Mouse (Mus musculus) NIH3T3 (cell line): Measurements from ENCODE around the gene 1810049J17Rik.
"Not testable (repeated sequence)": the region's sequence is repeated elsewhere in the genome, so short reads cannot be mapped to it uniquely, and the experiment has no call there.

Experiments used
- DNase-seq: peaks from one replicate; pipeline ENCODE4 v3.0.0-alpha.2; 2012; ENCODE audit warnings: low read depth

1810049J17Rik gene

GRCm38 (mm10) chr15:12321788-12322621 lies at the start of gene 1810049J17Rik:
TSS of gene 1810049J17Rik (minus strand) at chr15:12321899.
- peak; percentile 54 for DNase-seq

- peak; percentile 84 for DNase-seq
Measured at GRCm38 (mm10) chr15:12371183-12371582, 49.5 kb upstream of the 1810049J17Rik start.

GRCm38 (mm10) chr15:12370096-12370495 lies 48.4 kb upstream of the 1810049J17Rik start:
- DNase-seq = no peak

GRCm38 (mm10) chr15:12368850-12369249 lies 47.2 kb upstream of the 1810049J17Rik start:
- no peak for DNase-seq

- no peak for DNase-seq
Measured at GRCm38 (mm10) chr15:12368357-12368756, 46.7 kb upstream of the 1810049J17Rik start.

GRCm38 (mm10) chr15:12367306-12368080 lies 45.8 kb upstream of the 1810049J17Rik start:
- no peak for DNase-seq

- not testable (repeated sequence) for DNase-seq
Measured at GRCm38 (mm10) chr15:12366580-12367305, 45.0 kb upstream of the 1810049J17Rik start.

GRCm38 (mm10) chr15:12366072-12366469 lies 44.4 kb upstream of the 1810049J17Rik start:
- no peak for DNase-seq

- no peak for DNase-seq
Measured at GRCm38 (mm10) chr15:12365416-12366071, 43.8 kb upstream of the 1810049J17Rik start.

GRCm38 (mm10) chr15:12364096-12364495 lies 42.4 kb upstream of the 1810049J17Rik start:
- no peak for DNase-seq

- no peak for DNase-seq
Measured at GRCm38 (mm10) chr15:12362701-12363040, 41.0 kb upstream of the 1810049J17Rik start.

- no peak for DNase-seq
Measured at GRCm38 (mm10) chr15:12362001-12362700, 40.5 kb upstream of the 1810049J17Rik start.

GRCm38 (mm10) chr15:12360519-12361212 lies 39.0 kb upstream of the 1810049J17Rik start:
- peak; percentile 38 for DNase-seq

GRCm38 (mm10) chr15:12358384-12358783 lies 36.7 kb upstream of the 1810049J17Rik start:
- DNase-seq = no peak

- no peak for DNase-seq
Measured at GRCm38 (mm10) chr15:12357459-12357858, 35.8 kb upstream of the 1810049J17Rik start.

- DNase-seq = no peak
Measured at GRCm38 (mm10) chr15:12355907-12356306, 34.2 kb upstream of the 1810049J17Rik start.

GRCm38 (mm10) chr15:12355261-12355660 lies 33.6 kb upstream of the 1810049J17Rik start:
- no peak for DNase-seq

GRCm38 (mm10) chr15:12354281-12354810 lies 32.6 kb upstream of the 1810049J17Rik start:
- peak; percentile 16 for DNase-seq

- no peak for DNase-seq
Measured at GRCm38 (mm10) chr15:12351470-12351869, 29.8 kb upstream of the 1810049J17Rik start.

- no peak for DNase-seq
Measured at GRCm38 (mm10) chr15:12349840-12350239, 28.1 kb upstream of the 1810049J17Rik start.
